Mouse (Mus musculus): Measurements from ENCODE around the gene Mcts1.

Mcts1 gene

DNA sequence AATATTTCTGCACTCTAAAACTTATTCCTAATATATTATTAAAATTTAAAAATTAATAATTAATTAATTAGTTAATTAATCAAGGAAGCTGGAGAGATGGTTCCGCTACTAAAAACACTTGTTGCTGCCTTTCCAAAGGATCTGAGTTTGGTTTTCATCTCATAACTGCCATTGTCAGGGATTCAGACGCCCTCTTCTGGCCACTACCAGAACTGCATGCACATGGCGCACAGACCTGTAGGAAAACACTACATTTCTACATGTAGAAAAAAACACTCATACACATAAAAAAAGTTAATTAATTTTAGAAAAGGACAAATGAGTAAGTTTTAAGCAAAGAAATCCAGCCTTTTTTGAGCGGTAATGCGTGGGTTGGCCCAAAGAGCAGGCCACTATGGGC is 54.3 kb downstream of the Mcts1 start:
- peak; percentile 3 for DNase-seq (ENCODE audit: low read depth, low spot score)

DNA sequence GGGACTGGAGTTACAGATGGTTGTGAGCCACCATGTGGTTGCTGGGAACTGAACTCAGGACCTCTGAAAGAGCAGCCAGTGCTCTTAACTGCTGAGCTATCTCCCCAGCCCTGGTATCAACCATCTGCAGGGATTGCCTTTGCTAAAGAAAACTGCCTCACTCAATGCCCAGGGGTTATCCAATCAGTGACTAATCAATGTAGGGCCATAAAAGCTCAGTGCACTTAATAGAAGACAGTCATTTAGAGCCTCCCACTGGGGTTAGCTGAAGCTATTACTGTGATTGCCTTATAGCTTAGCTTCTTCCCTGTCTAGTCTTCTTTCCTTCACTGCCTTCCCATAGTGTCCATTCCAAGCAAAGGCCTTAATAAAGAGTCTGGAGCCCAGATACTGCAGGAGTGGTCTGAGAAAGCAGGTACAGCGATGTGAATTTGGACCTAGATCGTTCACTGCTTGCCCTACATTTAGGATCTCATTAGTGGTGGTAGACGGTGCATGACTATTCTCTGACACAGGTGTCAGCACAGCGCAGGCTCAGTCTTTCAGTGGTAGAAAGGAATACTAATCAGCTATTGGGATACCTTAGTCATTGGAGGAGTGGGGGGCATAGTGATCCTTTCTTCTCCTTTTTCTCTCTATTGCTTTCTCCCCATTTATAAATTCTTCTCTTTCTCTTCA is 56.0 kb downstream of the Mcts1 start:
- DNase-seq (ENCODE audit: low read depth, low spot score): no peak
